Mouse (Mus musculus) frontal cortex, postnatal 10 days (tissue): ENCODE measurements around the gene Nek11.

Source experiments
- DNase-seq, 2 experiments: peaks; one replicate each; pipeline ENCODE4 v3.0.0; 2022; ENCODE audit warnings: low spot score in 2 of 2, mixed read lengths in 1 of 2

Nek11 gene

GRCm38 (mm10) chr9:105395218-105395627 is at the start of gene Nek11, which contains the start of gene Aste1:
TSS of gene Nek11 (minus strand) at chr9:105395524.
TSS of gene Aste1 (plus strand) at chr9:105395392.
- DNase-seq, result peak; percentile 77 to 89

GRCm38 (mm10) chr9:105408549-105408948 is 13.2 kb upstream of the Nek11 start:
- DNase-seq, result no peak

- no peak for DNase-seq
These were observed 604 bp downstream of the Nek11 start for GRCm38 (mm10) chr9:105394720-105395119.

DNA sequence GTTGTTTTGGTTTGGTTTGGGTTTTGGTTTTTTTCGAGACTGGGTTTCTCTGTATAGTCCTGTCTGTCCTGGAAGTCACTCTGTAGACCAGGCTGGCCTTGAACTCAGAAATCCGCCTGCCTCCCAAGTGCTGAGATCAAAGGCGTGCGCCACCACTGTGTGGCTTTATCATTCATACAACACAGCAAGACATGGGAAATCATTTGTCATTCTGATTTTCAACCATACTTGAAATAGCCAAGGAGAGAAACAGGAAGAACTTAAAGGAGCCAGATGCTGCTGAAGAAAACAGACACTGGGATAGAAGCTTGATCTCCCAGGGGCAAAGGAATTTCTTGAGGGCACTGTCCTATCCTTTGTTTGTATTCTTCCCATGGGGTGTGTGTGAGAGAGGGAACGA is 4.7 kb downstream of the Nek11 start:
- DNase-seq, result no peak

- DNase-seq, result peak; percentile 43 to 75
These were observed 6.0 kb downstream of the Nek11 start for GRCm38 (mm10) chr9:105389289-105389688.

DNA sequence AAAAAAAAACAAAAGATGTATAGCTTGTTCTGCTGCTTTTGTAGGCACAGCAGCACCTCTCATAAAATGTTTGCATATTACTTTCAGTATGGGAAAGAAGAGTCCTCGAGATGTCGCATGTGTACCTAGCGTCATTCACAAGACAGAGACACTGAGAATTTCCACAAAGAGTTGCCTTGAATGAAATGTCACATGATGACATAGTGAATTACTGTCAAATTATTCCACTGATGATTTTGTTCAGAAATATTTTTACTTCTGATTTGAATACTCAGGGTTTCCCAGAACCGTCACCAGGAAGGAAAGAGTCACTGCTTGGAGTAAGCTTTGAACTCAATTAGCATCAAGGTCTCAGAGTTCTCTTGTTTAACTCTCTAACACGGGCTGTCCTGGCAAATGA is 7.9 kb downstream of the Nek11 start:
- DNase-seq, result no peak

- DNase-seq, result no peak
These were observed 15.7 kb downstream of the Nek11 start for GRCm38 (mm10) chr9:105379533-105380145.

DNA sequence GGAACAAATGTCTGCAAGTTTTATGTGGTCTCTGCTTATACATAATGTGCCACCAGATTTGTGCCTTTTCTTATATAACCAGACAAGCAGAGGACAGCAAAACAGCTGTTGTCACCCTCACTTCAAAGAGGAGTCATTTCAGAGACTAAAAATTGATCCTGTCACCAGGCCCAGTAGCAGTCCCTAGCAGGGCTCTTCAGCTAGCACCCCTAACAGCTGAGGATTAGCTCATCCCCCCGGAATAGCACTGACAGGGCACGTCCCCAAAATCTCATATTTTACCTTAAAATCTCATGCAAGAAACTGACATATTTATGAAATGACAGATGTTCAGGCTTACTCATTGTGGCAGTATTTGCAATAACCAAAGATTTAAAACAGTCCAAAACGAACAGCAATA is 17.7 kb downstream of the Nek11 start:
- DNase-seq, result no peak

DNA sequence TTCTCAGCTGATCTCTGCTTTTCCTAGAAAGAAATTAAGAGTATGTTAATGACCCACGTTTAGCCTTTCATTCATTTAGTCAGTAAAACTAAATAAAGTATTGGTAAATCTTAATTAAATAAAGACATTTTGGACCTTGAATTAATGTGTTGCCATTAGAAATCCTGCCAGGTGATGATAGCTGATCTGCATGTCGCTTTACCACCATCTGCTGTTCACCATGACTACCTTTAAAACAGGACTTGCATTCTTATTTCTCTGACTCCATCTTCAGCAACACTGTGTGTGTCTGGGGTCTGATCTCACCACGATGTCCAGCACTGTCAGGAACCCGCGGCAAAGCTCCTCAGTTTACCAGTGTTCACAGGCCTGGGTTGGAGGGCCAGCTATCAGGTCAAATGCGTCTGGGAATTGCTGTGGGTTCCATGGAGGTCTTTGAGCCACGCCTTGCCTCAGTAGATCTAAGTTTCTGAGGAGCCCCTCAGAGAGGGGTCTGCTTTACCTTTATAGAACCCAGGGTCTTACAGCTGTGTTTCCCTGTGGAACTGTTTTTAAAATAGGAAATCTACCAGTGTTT is 18.3 kb downstream of the Nek11 start:
- DNase-seq, result no peak

DNA sequence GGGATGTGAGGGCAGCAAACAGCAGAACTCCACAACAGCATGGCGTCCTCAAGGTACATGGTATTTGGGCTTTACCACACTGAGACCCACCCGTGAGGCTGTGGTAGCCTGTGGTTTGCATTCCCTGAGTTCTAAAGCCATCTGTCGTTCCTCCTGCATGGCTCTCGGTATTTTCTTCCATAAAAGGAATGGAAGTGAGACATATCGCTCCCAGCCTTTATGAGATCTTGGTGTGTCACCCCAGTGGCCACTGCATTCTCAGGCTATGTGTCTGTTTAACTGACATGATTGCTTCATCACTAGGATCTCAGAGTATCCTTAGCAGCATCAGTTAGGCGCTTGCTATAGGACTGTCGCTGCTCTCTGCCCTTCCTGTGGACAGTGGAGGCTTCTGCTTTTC is 18.9 kb downstream of the Nek11 start:
- no peak for DNase-seq

DNA sequence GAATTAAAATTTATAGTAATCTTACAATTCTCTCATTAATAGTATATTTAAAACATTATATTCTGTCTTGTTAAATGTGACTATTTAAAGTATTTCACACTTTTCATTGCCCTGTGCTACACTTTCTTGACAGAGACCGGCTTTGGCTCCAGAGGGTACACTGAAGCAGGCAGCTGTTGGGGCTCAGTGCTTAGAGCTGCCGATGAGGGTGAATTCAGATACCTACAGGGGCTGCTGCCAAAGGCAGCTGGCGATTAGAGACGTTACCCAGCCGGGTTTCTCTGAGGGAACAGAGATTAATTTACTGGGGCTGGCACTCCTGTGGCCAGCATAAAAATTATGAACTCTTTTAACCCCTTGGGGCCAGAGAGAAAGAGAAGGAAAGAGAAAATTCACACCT is 21.0 kb downstream of the Nek11 start:
- DNase-seq, result no peak

DNA sequence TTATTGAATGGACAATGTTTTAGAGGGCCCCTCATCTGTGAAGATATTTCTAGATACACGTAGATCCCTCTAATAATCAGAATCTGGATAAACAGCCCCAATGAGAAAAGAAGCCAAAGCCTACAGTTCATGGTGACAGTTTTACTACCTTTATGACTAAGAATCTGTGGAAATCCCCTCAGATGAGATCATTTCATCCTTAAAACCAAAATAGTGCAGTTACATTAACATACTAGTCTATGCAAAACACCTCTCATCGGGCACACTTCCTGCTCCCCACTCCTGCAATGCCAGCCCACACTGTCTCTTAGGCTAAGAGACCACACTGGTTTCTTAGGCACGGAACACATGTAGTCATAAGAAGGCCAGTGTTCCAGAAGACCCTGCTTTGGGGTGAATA is 26.7 kb downstream of the Nek11 start:
- no peak for DNase-seq

DNA sequence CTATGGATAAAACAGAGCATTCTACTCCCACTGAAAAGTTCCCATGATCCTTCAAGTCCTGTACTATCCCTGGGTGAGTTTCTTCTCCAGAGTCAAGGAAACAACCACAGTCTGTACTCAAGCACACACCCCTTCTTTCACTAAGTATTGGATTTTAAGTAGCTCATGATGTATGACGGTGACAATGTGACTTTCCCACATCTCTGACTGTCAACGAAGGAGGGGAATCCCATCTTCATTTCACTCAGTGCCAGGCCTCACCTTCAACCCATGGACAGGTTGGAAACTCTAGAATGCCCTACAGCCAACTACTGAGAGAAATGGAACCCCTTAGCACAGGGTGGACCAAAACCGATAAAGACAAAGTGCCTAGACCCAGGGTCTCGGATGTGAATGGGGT is 29.1 kb downstream of the Nek11 start:
- no peak for DNase-seq

DNA sequence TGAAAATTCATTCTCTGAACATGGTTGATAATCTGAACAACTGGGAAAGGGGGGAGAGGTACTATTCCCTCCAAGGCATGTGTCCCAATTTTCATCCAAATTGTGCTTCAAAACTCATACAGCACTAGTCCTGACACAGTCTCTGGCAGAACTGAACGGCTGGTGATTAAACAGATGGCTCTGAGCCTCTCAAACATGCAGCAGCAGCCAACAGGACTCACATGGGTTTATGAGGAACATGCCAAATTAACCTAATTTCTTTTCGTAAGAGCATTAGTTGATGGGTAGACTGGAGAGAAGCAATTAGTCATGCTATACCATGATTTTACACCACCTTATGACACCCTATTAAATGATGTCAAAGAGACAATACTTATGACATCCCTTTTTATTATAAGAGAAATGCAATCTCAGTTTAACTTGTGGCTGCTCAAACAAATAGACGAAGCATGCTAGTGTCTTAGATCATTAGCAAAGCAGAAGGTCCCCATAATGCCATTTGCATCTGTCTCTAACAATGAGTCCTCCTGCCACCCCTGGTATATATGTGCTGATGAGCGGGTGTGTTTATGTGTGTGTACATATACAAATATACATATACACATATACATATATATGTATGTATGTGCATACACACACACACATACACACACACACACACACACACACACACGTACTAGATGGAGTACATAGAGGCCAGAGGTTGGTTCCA is 31.6 kb downstream of the Nek11 start:
- no peak for DNase-seq

DNA sequence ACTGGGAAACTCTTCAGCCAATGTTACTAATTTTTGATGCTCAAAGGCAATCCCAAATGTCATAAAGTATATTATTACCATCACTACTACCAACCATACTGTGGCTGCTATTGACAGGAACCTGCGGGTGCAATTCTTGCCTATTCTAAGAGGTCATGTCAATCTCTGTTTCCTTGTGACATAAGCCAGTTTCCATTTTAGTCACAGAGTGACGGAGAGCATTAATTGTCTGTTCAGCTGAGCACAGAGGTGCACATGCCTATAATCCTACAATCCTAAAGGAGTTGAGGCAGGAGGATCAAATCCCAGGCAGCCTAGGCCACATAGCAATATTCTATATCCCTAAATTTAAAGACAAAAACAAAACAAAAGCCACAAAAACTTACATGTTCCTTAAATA is 33.1 kb downstream of the Nek11 start:
- no peak for DNase-seq

GRCm38 (mm10) chr9:105349034-105349433 is 46.3 kb downstream of the Nek11 start:
- no peak for DNase-seq

DNA sequence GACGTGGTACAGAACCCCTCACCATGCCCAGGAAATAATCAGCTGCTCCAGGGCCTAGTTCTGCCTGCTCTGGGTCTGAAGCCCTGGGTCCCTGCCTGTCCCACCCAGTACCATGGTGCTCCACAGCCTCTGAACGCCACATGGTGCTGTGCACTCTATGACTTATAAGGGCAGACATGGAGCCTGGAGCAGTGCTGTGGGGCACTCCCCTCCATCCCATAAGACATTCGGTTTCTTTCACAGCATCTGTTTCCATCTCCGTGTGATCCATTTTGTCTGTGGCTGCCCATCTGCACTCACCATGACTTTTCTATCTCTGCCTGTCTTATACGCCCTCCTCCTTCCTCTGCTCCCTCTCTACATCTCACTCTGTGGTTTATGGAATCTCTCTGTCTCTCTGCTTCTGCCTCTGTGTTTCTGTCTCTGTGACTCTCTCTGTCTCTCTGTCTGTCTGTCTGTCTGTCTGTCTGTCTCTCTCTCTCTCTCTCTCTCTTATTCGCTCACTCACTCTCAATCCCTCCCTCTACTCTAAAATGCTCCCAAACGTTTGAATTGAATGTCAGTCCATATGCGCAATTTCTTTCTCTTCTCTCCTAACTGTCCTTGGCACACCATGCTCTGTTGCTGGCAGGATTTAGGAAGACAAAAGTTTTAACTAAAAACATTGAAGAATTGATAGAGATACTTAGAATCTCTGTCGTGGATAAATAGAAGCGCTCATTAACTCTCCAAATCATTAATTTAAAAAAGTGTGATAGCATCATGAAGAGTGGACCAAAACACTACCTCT is 46.9 kb downstream of the Nek11 start:
- no peak for DNase-seq

DNA sequence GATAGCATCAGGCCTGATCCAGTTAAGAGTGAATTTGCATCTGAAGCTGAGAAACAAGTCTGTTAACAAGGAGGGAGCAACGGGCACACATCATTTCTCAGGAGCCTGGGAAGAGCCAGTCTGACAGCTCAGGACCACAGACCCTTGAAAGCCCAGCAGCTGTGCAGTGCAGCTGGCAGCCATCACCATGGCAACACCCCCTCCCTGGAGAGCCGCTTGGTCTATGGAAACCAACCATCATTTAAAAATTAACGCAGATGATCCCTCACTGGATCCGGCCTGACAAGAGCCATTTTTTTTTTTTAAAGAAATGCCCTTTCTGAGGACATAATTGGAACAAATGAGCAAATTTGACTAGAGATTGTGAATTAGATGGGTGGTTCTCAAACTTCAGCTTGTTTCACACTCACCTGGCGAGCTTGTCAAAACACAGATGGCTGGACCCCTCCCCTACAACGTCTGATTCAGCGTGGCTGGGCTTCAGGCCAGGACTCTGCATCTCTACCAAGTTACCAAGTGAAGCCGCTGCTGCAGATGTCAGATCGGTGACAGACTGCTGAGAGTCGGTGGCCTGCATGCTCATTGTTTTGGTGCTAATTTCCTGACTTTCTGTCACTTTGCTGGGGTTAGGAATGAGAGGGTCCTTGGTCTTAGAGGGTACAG is 52.2 kb downstream of the Nek11 start:
- peak; percentile 16 to 24 for DNase-seq

DNA sequence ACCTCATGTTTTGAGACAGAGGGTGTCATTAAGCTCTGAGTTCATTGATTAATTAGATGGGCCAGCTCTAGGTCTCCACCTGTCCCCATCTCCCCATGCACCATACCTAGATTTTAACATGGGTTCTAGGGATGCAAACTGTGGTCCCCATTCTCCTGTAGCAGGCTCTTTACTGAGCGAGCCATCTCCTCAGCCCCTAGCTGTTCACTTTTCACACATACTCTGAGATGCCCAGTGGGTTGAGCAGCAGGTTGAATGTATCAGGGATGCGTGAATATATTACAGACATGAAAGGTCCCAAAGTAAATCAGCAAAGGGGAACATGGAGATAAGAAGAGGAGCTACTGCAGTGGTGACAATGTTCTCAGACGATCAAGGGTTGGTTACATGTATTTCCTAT is 52.8 kb downstream of the Nek11 start:
- DNase-seq, result no peak

DNA sequence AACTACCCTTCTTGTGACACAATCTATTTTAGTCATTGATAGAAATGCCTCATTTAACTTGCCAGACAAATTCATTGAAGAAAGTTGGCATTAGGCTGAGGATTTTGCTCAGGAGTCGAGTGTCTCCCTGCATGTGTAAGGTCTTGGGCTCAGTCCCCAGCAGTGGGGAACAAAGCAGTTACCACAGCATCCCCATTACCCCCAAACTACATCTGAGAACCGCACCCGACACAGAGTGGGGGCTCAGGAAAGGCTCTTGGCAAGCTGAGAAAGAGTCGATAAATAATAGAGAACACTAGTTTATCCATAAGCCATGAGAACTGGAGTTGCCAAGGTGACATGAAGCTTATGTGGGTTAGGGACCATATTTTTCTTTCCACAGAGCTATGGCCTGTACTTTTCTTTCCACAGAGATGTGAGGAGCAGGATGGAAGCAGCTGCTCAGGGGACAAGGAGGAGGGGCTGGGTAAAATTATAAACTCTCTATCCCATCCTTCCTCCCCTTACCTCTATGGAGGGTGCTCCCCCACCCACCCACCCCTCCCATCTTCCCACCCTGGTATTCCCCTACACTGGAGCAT is 62.8 kb downstream of the Nek11 start:
- no peak for DNase-seq

DNA sequence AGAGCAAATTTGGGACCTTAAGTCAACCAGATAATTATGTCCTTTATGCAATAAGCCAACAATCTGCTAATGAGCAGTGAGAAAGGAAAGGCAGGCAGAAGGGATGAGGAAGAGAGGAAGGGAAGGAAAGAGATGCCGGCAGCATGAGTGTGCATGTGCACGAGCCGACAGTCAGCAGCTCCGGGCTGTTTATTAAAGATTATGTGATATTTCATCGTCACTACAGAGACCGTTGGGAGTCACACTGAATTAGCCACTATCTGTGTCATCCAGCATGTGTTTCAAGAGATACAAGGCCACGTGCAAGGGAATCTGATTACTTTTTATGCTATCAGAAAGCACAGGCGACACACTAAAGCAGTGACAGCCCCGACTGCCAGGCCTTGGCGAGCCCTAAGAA is 73.5 kb downstream of the Nek11 start:
- no peak for DNase-seq

DNA sequence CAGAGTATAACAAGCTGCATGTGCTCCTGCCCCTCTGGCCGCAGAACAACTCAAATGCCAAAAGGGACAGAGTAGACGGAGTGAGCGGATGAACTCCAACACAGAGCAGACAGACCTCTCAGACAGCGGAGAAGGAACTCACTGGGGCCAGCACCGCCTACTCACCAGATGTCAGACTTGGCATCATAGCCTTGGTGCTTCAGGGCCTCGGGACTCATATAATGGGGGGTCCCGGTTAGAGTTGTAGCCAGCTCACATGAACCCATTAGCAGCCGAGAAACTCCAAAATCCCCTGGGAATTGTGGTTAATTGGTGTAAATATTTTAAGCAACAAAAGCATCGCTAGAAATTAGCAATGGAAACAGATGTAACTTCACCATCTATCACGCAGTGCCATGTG is 82.1 kb downstream of the Nek11 start:
- no peak for DNase-seq
